Mouse (Mus musculus): Measurements from ENCODE around the gene Olfr92. TPM values are rescaled to one million over a fixed set of nuclear protein-coding genes. Genes with fewer than 3 reads are reported as not detected.

Olfr92 gene
- polyA plus RNA-seq, 1 experiment from 2014 or later = not detected

DNA sequence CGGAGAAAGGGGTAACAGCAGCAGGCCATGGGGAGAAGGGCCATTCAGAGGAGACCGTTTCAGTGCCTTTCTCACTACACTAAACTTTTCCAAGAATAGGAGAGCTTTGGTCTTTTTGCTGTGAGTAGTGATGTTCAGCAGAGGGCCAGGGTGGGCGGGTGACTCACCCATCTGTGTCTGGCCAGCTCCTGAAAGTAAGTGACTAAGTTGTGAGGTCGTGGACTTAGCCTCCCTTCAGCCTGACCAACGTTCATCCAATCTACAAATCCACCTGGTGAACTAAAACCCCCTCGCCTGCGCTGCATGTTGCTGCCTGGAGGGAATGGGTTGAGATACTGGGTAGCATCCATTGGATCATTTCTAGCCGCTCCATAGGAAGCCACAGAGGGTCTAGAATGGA is 49.8 kb downstream of the Olfr92 start:
- no peak overlapping the region for H3K27ac ChIP-seq (ENCODE audit: low read depth, low read length)
- no peak overlapping the region for H3K4me3 ChIP-seq (ENCODE audit: low read depth, low read length)
- ATAC-seq (no peak), DNase-seq (ENCODE audit: low spot score) (no peak)
- no peak overlapping the region for H3K4me2 ChIP-seq (ENCODE audit: low read length)
- H3K9me3 ChIP-seq (replicated peaks; ENCODE audit: control insufficient read depth, low read length) = no peaks in the 10 kb centered on the region
- no peak overlapping the region for H3K9ac ChIP-seq (ENCODE audit: low read length)
- no peaks in the 10 kb centered on the region for H3K4me1 ChIP-seq (ENCODE audit: control insufficient read depth, insufficient read depth, low read length)
- WGBS = 88% methylated on average over 8 of the region's 8 CpGs
- H3K27me3 ChIP-seq (replicated peaks; ENCODE audit: control insufficient read depth, insufficient read depth, low read length) = no peaks in the 10 kb centered on the region
- peaks cover 97% of the 10 kb centered on the region for H3K36me3 ChIP-seq (ENCODE audit: control insufficient read depth, insufficient read depth, low read length)

DNA sequence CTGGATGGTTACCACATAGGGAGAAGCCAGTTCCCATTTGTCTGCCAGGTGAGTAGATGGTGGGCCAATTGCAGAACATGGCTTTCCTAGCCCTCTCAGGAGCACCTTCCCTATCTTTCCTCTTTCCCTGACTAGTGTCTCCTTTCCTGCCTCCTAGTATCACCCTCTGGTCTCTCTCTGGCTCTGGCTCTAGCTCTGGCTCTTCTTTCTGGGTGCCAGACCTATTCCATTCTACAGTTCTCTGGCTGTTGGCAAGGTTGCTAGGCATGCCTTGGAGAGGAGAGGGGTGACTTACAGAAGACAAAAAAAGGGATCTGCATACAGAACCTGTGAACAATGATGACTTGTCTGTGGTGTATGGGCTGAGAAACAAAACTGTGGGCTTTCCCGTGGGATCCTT is 52.0 kb downstream of the Olfr92 start:
- Histone ChIP-seq H3K27me3 (replicated peaks; ENCODE audit: control insufficient read depth, insufficient read depth, low read length) (no peaks in the 10 kb centered on the region), H3K9me3 (replicated peaks; ENCODE audit: control insufficient read depth, low read length) (no peaks in the 10 kb centered on the region), H3K27ac (ENCODE audit: low read depth, low read length) (no peak overlapping the region), H3K9ac (ENCODE audit: low read length) (no peak overlapping the region), H3K4me2 (ENCODE audit: low read length) (no peak overlapping the region), H3K4me1 (ENCODE audit: control insufficient read depth, insufficient read depth, low read length) (no peaks in the 10 kb centered on the region), H3K4me3 (ENCODE audit: low read depth, low read length) (no peak overlapping the region), H3K36me3 (ENCODE audit: control insufficient read depth, insufficient read depth, low read length) (peaks cover 96% of the 10 kb centered on the region)
- WGBS = 80% methylated on average over 1 of the region's 1 CpGs
- DNase-seq (ENCODE audit: low spot score) = no peak
- no peak for ATAC-seq

DNA sequence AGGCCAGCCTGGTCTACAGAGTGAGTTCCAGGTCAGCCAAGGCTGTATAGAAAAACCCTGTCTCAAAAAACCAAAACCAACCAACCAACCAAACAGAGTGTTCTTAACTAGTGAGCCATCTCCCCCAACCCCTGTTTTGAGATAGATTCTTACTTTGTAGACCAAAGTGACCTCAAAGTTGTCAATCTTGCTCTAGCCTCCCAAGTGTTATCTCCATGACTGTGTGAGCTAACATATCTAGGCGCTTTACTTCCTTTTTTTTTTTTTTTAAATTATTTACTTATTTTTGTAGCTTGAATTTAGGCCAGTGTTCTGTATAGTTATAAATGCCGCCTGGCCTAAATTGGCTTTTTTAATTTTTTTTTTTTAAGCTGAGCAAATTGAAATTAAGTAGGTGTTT is 53.9 kb downstream of the Olfr92 start:
- peaks cover 97% of the 10 kb centered on the region for H3K36me3 ChIP-seq (ENCODE audit: control insufficient read depth, insufficient read depth, low read length)

GRCm38 (mm10) chr17:37063686-37064495 is 56.0 kb downstream of the Olfr92 start:
- DNase-seq (ENCODE audit: low spot score) = peak; percentile 58

More for the DNA sequence above, 53.9 kb downstream of the Olfr92 start:
- H3K27ac ChIP-seq (ENCODE audit: low read depth, low read length) = no peak overlapping the region
- H3K4me1 ChIP-seq (ENCODE audit: control insufficient read depth, insufficient read depth, low read length) = peaks cover 3% of the 10 kb centered on the region; the same call in 1 of the 2 replicates
- H3K9ac ChIP-seq (ENCODE audit: low read length) = no peak overlapping the region
- H3K4me3 ChIP-seq (ENCODE audit: low read depth, low read length) = no peak overlapping the region
- DNase-seq (ENCODE audit: low spot score) (no peak), ATAC-seq (no peak)
- no peaks in the 10 kb centered on the region for H3K27me3 ChIP-seq (replicated peaks; ENCODE audit: control insufficient read depth, insufficient read depth, low read length)
- no peak overlapping the region for H3K4me2 ChIP-seq (ENCODE audit: low read length)
- no peaks in the 10 kb centered on the region for H3K9me3 ChIP-seq (replicated peaks; ENCODE audit: control insufficient read depth, low read length)
- WGBS = 95% methylated on average over 2 of the region's 2 CpGs

DNA sequence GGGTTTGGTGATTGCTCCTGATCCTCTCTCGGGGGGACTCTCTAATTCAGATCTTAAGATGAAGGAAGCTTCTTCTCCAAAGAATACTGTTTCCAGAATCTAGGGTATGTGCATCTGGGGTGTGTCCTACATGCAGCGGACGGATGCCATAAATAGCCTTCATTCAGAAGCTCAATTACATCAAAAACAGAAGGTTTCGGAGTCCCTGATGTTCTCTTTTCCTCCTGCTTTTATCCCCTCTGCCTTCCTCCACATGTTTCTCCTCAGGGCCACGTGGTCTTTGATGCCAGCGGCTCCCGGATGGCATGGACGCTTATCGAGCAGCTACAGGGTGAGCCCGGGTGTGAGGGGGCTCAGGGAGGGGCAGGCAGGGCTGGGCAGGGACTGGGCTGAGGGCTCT is 56.8 kb downstream of the Olfr92 start:
- Histone ChIP-seq H3K4me2 (ENCODE audit: low read length) (no peak overlapping the region), H3K9me3 (replicated peaks; ENCODE audit: control insufficient read depth, low read length) (no peaks in the 10 kb centered on the region), H3K27me3 (replicated peaks; ENCODE audit: control insufficient read depth, insufficient read depth, low read length) (no peaks in the 10 kb centered on the region), H3K27ac (ENCODE audit: low read depth, low read length) (no peak overlapping the region), H3K36me3 (ENCODE audit: control insufficient read depth, insufficient read depth, low read length) (peaks cover 96% of the 10 kb centered on the region), H3K4me1 (ENCODE audit: control insufficient read depth, insufficient read depth, low read length) (peaks cover 3% of the 10 kb centered on the region; the same call in 1 of the 2 replicates), H3K4me3 (ENCODE audit: low read depth, low read length) (no peak overlapping the region), H3K9ac (ENCODE audit: low read length) (no peak overlapping the region)
- no peak for ATAC-seq
- WGBS = 59% methylated on average over 10 of the region's 10 CpGs
- no peak for DNase-seq (ENCODE audit: low spot score)

More at GRCm38 (mm10) chr17:37063686-37064495, 56.0 kb downstream of the Olfr92 start:
- no peaks in the 10 kb centered on the region for H3K9me3 ChIP-seq (replicated peaks; ENCODE audit: control insufficient read depth, low read length)
- no peak overlapping the region for H3K4me2 ChIP-seq (ENCODE audit: low read length)
- H3K27ac ChIP-seq (ENCODE audit: low read depth, low read length) = no peak overlapping the region
- peaks cover 97% of the 10 kb centered on the region for H3K36me3 ChIP-seq (ENCODE audit: control insufficient read depth, insufficient read depth, low read length)
- WGBS = 41% methylated on average over 11 of the region's 11 CpGs
- peaks cover 3% of the 10 kb centered on the region; the same call in 1 of the 2 replicates for H3K4me1 ChIP-seq (ENCODE audit: control insufficient read depth, insufficient read depth, low read length)
- no peak overlapping the region for H3K4me3 ChIP-seq (ENCODE audit: low read depth, low read length)
- H3K27me3 ChIP-seq (replicated peaks; ENCODE audit: control insufficient read depth, insufficient read depth, low read length) = no peaks in the 10 kb centered on the region
- 0 out of 2 replicates have a peak, but pooled peaks have one; percentile 51 for ATAC-seq
- H3K9ac ChIP-seq (ENCODE audit: low read length) = no peak overlapping the region

DNA sequence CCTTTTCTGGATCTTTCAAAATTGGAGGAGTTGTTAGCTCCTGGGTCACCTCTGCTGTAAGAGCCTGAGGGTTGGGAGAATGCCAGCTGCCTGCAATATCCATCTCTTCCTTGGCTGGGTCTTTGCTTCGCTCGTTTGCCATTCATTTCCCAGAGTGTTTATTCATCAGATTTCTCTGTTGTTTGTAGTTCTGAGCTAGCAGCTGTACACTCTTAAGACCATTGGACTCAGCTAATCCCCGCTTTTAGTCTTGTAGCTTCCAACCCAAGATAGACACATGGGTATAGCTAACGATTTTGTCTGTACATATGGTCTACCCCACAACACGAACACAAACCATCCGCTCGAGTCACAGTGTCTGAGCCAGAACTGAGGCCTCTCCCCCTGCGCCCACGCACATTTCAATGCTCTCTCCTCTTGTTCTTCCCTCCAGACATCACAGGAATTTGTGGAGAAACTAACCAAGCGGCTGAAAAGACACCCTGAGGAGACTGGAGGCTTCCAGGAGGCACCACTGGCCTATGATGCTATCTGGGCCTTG is 57.7 kb downstream of the Olfr92 start:
- Histone ChIP-seq H3K36me3 (ENCODE audit: control insufficient read depth, insufficient read depth, low read length) (peaks cover 93% of the 10 kb centered on the region), H3K9me3 (replicated peaks; ENCODE audit: control insufficient read depth, low read length) (no peaks in the 10 kb centered on the region), H3K4me3 (ENCODE audit: low read depth, low read length) (no peak overlapping the region), H3K4me2 (ENCODE audit: low read length) (no peak overlapping the region), H3K9ac (ENCODE audit: low read length) (no peak overlapping the region), H3K27me3 (replicated peaks; ENCODE audit: control insufficient read depth, insufficient read depth, low read length) (no peaks in the 10 kb centered on the region), H3K27ac (ENCODE audit: low read depth, low read length) (no peak overlapping the region; the same call in 1 of the 2 replicates), H3K4me1 (ENCODE audit: control insufficient read depth, insufficient read depth, low read length) (peaks cover 3% of the 10 kb centered on the region; the same call in 1 of the 2 replicates)
- 57% methylated on average over 10 of the region's 10 CpGs for whole genome bisulfite sequencing
- DNase-seq (ENCODE audit: low spot score) = peak; percentile 30
- peak; percentile 28; the same call in 1 of the 2 replicates for ATAC-seq

DNA sequence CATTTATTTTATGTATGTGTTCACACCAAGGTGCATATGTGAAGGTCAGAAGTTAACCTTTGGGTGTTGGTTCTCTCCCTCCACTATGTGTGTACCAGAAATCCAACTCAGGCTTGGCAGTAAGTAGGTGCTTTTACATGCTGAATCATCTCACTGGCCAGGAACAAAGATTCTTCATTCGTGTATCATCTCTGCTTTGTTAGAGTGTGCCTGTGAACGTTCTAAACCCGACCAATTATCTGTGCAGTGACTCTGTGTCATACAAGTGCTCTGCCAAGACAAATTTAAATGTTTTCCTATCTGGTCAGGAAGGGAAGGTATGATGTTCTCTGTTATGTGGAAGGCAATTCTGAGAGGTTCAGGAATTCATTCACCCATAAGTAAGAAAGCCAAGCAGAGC is 58.5 kb downstream of the Olfr92 start:
- peaks cover 91% of the 10 kb centered on the region for H3K36me3 ChIP-seq (ENCODE audit: control insufficient read depth, insufficient read depth, low read length)
- WGBS = 51% methylated on average over 3 of the region's 3 CpGs

More for the DNA sequence above, 58.5 kb downstream of the Olfr92 start:
- no peaks in the 10 kb centered on the region for H3K27me3 ChIP-seq (replicated peaks; ENCODE audit: control insufficient read depth, insufficient read depth, low read length)
- H3K9me3 ChIP-seq (replicated peaks; ENCODE audit: control insufficient read depth, low read length) = no peaks in the 10 kb centered on the region
- H3K27ac ChIP-seq (ENCODE audit: low read depth, low read length) = no peak overlapping the region
- DNase-seq (ENCODE audit: low spot score) = no peak
- H3K4me1 ChIP-seq (ENCODE audit: control insufficient read depth, insufficient read depth, low read length) = peaks cover 3% of the 10 kb centered on the region; the same call in 1 of the 2 replicates
- H3K9ac ChIP-seq (ENCODE audit: low read length) = no peak overlapping the region
- no peak for ATAC-seq
- no peak overlapping the region for H3K4me3 ChIP-seq (ENCODE audit: low read depth, low read length)
- H3K4me2 ChIP-seq (ENCODE audit: low read length) = no peak overlapping the region
